Mouse (Mus musculus): ENCODE measurements around the gene Taf3. TPM values are rescaled to one million over a fixed set of nuclear protein-coding genes. Genes with fewer than 3 reads are reported as not detected.

Taf3 gene
- total and polyA plus RNA-seq, 2 experiments, result 1.1 to 2.6 TPM

DNA sequence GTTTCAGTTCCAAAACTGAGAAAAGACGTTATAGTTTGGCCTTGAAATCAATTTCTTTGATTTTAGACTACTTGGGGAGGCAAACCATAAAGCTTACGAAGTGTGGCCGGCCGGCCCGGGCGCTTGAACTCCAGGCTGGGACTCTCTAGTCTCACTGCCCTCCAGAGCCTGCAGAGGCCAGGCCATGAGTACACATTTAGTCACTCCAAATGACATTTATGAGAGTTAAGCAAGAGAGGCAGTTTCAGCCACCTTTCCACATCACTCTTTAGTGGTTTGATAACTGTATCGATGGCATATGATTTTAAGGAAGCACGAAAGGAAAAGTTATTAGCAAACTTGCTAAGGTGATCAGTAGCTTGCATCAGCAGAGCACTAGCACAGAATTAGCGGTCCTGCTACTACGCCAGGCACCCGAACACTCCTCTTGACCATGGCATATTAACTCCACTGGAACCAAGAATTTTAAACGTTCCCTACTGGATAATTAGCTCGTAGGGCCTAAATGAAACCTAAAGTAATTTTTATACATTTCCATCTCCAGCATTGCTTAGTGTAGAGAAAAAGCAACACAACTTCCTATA, 38.6 kb downstream of the Taf3 start:
- Histone ChIP-seq H3K4me3 (ENCODE audit: insufficient read depth, low read depth, low read length) (no peak overlapping the region), H3K79me2 (ENCODE audit: control insufficient read depth, insufficient read depth, low read length) (peaks cover 6% of the 10 kb centered on the region; the same call in 1 of the 2 replicates), H3K4me1 (ENCODE audit: control insufficient read depth, insufficient read depth, low read length) (no peaks in the 10 kb centered on the region; the same call in 1 of the 2 replicates), H3K36me3 (ENCODE audit: control insufficient read depth, insufficient read depth, low read length) (no peaks in the 10 kb centered on the region), H3K27me3 (ENCODE audit: control insufficient read depth, insufficient read depth, low read length) (no peaks in the 10 kb centered on the region), H3K9ac (ENCODE audit: low read depth, low read length) (no peak overlapping the region), H3K27ac (replicated peaks; ENCODE audit: insufficient read depth, low read depth, low read length) (no peak overlapping the region)
- DNase-seq (ENCODE audit: extremely low read depth, low read depth, low spot score), result peak; percentile 55
- 55% methylated on average over 13 of the region's 13 CpGs for WGBS
- TF ChIP-seq CTCF (IDR thresholded peaks at IDR 0.05; ENCODE audit: low read depth, low read length) (no peak), POLR2A (IDR thresholded peaks at IDR 0.05; ENCODE audit: extremely low read depth, insufficient read depth, low read length) (no peak)

DNA sequence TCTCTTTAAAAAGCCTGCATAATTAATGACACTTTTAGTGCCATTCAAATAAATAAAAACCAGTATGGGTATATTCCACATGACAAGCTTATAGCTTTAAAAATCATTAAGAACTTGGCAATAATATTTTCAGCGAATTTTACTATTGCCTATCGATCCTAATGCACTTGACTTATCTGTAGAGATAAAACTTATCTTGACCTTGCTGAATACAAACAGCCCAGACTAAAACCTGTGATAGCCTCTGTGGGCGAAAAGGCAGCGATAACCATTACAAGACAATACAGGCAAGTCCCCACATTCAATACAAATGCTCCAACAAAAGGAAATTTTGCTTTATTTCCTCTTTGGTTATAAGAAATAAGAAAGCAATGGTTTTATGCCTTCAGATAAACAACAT, 39.8 kb downstream of the Taf3 start:
- H3K4me1 ChIP-seq (ENCODE audit: control insufficient read depth, insufficient read depth, low read length), result peaks cover 2% of the 10 kb centered on the region; the same call in 1 of the 2 replicates
- TF ChIP-seq POLR2A (IDR thresholded peaks at IDR 0.05; ENCODE audit: extremely low read depth, insufficient read depth, low read length), result no peak
- no peak for TF ChIP-seq CTCF (IDR thresholded peaks at IDR 0.05; ENCODE audit: low read depth, low read length)
- H3K27ac ChIP-seq (replicated peaks; ENCODE audit: insufficient read depth, low read depth, low read length), result no peak overlapping the region
- no peaks in the 10 kb centered on the region for H3K27me3 ChIP-seq (ENCODE audit: control insufficient read depth, insufficient read depth, low read length)
- H3K9ac ChIP-seq (ENCODE audit: low read depth, low read length), result no peak overlapping the region
- H3K79me2 ChIP-seq (ENCODE audit: control insufficient read depth, insufficient read depth, low read length), result peaks cover 6% of the 10 kb centered on the region; the same call in 1 of the 2 replicates
- DNase-seq (ENCODE audit: extremely low read depth, low read depth, low spot score), result no peak
- no peak overlapping the region for H3K4me3 ChIP-seq (ENCODE audit: insufficient read depth, low read depth, low read length)
- no peaks in the 10 kb centered on the region for H3K36me3 ChIP-seq (ENCODE audit: control insufficient read depth, insufficient read depth, low read length)
- WGBS, result 36% methylated on average over 4 of the region's 4 CpGs

DNA sequence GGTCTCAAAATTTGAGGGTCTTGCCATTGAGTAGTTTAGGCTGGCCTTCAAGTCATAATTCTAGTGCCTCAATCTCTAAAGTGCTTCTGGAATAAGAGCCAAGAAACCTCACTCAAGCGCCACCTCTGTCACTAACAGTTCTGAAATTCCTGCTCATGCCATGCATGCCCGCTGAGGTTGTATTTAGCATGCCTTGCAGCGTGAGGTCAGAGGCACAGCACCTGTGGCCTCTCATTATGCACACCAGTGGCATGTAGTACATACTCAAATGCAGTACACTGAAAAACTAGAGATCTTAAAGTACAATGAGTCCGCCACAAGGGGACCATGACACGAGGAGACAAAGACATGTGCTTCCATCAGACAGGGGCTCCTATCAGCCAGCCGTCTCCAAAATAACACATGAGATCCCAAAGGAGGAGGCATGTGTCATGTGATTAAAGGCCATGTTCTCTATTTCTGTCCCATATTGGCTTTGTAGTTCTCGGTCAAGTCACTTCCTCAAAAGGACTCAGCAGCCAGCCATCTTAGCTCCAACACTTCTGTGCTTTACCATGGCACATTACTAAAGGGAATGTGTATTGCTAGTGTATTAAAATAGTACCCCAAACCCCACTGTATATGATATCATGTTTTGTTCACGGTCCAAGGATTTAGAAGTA, 43.3 kb downstream of the Taf3 start:
- H3K4me1 ChIP-seq (ENCODE audit: control insufficient read depth, insufficient read depth, low read length), result peaks cover 2% of the 10 kb centered on the region; the same call in 1 of the 2 replicates
- no peak overlapping the region for H3K27ac ChIP-seq (replicated peaks; ENCODE audit: insufficient read depth, low read depth, low read length)
- H3K4me3 ChIP-seq (ENCODE audit: insufficient read depth, low read depth, low read length), result no peak overlapping the region
- no peak for TF ChIP-seq POLR2A (IDR thresholded peaks at IDR 0.05; ENCODE audit: extremely low read depth, insufficient read depth, low read length)
- no peak for TF ChIP-seq CTCF (IDR thresholded peaks at IDR 0.05; ENCODE audit: low read depth, low read length)
- H3K9ac ChIP-seq (ENCODE audit: low read depth, low read length), result no peak overlapping the region
- H3K36me3 ChIP-seq (ENCODE audit: control insufficient read depth, insufficient read depth, low read length), result no peaks in the 10 kb centered on the region
- peaks cover 9% of the 10 kb centered on the region; the same call in 1 of the 2 replicates for H3K79me2 ChIP-seq (ENCODE audit: control insufficient read depth, insufficient read depth, low read length)
- no peak for DNase-seq (ENCODE audit: extremely low read depth, low read depth, low spot score)
- WGBS, result 95% methylated on average over 8 of the region's 8 CpGs
- no peaks in the 10 kb centered on the region for H3K27me3 ChIP-seq (ENCODE audit: control insufficient read depth, insufficient read depth, low read length)

DNA sequence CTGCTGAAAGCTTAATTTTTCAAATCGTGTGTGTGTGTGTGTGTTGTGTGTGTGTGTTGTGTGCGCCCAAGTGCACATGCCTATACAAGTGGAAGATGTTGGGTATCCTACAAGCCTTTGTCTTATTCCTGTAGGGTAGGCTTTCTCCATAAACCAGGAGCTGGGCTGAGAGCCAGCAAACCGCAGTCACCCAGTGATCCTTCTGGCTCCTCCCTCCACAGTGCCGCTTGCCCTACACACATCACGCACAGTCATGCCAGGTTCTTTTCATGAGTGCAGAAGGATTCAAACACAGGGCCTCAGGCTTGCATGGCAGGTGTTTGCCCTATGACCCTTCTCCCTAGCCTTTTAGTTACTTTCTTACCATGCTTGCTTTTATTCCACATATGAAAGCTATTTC, 45.0 kb downstream of the Taf3 start:
- peak; percentile 47 for DNase-seq (ENCODE audit: extremely low read depth, low read depth, low spot score)
- H3K4me3 ChIP-seq (ENCODE audit: insufficient read depth, low read depth, low read length), result no peak overlapping the region
- H3K4me1 ChIP-seq (ENCODE audit: control insufficient read depth, insufficient read depth, low read length), result peaks cover 2% of the 10 kb centered on the region; the same call in 1 of the 2 replicates
- H3K79me2 ChIP-seq (ENCODE audit: control insufficient read depth, insufficient read depth, low read length), result peaks cover 13% of the 10 kb centered on the region; the same call in 1 of the 2 replicates
- H3K36me3 ChIP-seq (ENCODE audit: control insufficient read depth, insufficient read depth, low read length), result no peaks in the 10 kb centered on the region
- H3K9ac ChIP-seq (ENCODE audit: low read depth, low read length), result no peak overlapping the region
- TF ChIP-seq POLR2A (IDR thresholded peaks at IDR 0.05; ENCODE audit: extremely low read depth, insufficient read depth, low read length) (no peak), CTCF (IDR thresholded peaks at IDR 0.05; ENCODE audit: low read depth, low read length) (no peak)
- H3K27ac ChIP-seq (replicated peaks; ENCODE audit: insufficient read depth, low read depth, low read length), result no peak overlapping the region
- WGBS, result 50% methylated on average over 5 of the region's 5 CpGs
- no peaks in the 10 kb centered on the region for H3K27me3 ChIP-seq (ENCODE audit: control insufficient read depth, insufficient read depth, low read length)

DNA sequence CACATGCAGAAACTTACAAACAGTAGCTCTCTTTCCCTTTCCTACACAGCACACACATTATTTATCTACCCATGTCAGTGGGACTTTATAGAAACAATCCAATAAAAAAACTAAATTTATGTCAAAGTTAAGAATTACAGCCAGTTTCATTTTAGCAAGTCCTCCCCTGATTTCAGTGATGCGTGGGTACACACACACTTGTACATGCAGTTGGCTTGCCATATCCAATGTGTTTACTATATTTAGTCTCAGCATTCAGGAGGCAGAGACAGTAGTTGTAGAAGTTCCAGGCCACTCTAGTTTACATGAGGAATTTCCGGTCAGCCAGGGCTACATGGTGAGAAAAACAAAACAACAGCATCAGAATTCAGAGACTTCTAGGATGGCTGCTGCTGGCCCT, 46.8 kb downstream of the Taf3 start:
- DNase-seq (ENCODE audit: extremely low read depth, low read depth, low spot score), result no peak
- Histone ChIP-seq H3K27me3 (ENCODE audit: control insufficient read depth, insufficient read depth, low read length) (no peaks in the 10 kb centered on the region), H3K4me1 (ENCODE audit: control insufficient read depth, insufficient read depth, low read length) (0 out of 2 replicates have a peak, but pooled peaks cover 2% of the 10 kb centered on the region), H3K27ac (replicated peaks; ENCODE audit: insufficient read depth, low read depth, low read length) (no peak overlapping the region), H3K36me3 (ENCODE audit: control insufficient read depth, insufficient read depth, low read length) (no peaks in the 10 kb centered on the region), H3K9ac (ENCODE audit: low read depth, low read length) (no peak overlapping the region), H3K79me2 (ENCODE audit: control insufficient read depth, insufficient read depth, low read length) (peaks cover 13% of the 10 kb centered on the region; the same call in 1 of the 2 replicates), H3K4me3 (ENCODE audit: insufficient read depth, low read depth, low read length) (no peak overlapping the region)
- TF ChIP-seq POLR2A (IDR thresholded peaks at IDR 0.05; ENCODE audit: extremely low read depth, insufficient read depth, low read length), result no peak
- TF ChIP-seq CTCF (IDR thresholded peaks at IDR 0.05; ENCODE audit: low read depth, low read length), result no peak
- WGBS, result 89% methylated on average over 2 of the region's 2 CpGs

DNA sequence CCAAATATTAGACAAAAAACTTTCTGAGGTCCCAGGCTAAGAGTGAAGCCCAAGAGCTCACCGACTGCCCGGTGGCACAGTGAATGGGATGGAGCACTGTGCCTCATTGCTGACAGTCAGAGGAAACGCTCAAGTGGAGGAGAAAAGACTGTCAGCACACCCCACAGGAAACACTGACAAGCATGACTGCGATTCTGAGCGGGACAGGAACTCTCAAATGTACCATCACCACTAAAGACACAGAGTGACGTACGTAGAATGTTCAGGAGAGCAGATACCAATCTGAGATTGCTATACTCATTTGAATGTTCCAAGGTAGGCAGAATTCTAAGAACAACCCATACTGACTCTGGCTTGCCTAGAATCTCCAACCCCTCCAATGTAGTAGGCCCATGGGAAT, 50.9 kb downstream of the Taf3 start:
- TF ChIP-seq POLR2A (IDR thresholded peaks at IDR 0.05; ENCODE audit: extremely low read depth, insufficient read depth, low read length), result no peak
- TF ChIP-seq CTCF (IDR thresholded peaks at IDR 0.05; ENCODE audit: low read depth, low read length), result no peak
- Histone ChIP-seq H3K36me3 (ENCODE audit: control insufficient read depth, insufficient read depth, low read length) (no peaks in the 10 kb centered on the region), H3K9ac (ENCODE audit: low read depth, low read length) (no peak overlapping the region), H3K79me2 (ENCODE audit: control insufficient read depth, insufficient read depth, low read length) (peaks cover 15% of the 10 kb centered on the region; the same call in 1 of the 2 replicates), H3K27ac (replicated peaks; ENCODE audit: insufficient read depth, low read depth, low read length) (no peak overlapping the region), H3K4me3 (ENCODE audit: insufficient read depth, low read depth, low read length) (no peak overlapping the region), H3K27me3 (ENCODE audit: control insufficient read depth, insufficient read depth, low read length) (no peaks in the 10 kb centered on the region), H3K4me1 (ENCODE audit: control insufficient read depth, insufficient read depth, low read length) (no peaks in the 10 kb centered on the region)
- DNase-seq (ENCODE audit: extremely low read depth, low read depth, low spot score), result no peak
- 74% methylated on average over 7 of the region's 7 CpGs for WGBS

Data from liver, adult 2 months (tissue).